Mouse (Mus musculus): ENCODE measurements around the gene Mgat5.

DNA sequence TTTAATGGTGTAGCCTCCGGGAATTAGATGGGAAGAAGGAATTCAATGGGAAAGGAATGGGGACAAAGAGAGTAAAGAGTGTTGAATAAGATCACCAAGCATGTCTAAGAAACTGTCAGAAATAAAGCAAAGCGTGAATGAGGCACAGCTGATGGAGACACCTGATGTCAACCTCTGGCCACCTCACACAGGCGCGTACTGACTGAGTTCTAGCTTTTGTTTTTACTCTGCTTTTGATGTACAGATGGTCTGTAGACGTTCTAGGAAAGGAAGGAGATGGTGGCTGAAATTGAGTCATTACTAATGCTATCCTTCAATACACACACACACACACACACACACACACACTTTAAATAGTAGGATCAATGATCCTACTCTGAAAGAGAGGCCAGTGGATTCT is 149.3 kb downstream of the Mgat5 start:
- TF ChIP-seq CTCF (IDR thresholded peaks at IDR 0.05; ENCODE audit: borderline replicate concordance, control insufficient read depth, extremely low read depth, insufficient read depth, low read length, poor library complexity) (no peak), POLR2A (IDR thresholded peaks at IDR 0.05; ENCODE audit: control insufficient read depth, extremely low read depth, insufficient read depth, low read length, poor library complexity) (no peak)

All from thymus, adult 2 months (tissue).